Mouse (Mus musculus): Measurements from ENCODE around the gene Mchr1.

GRCm38 (mm10) chr15:81239794-81240343 lies 4.6 kb downstream of the Mchr1 start:
- TF ChIP-seq POLR2A (IDR thresholded peaks at IDR 0.05; ENCODE audit: control insufficient read depth, low read depth, low read length): no peak
- TF ChIP-seq CTCF (IDR thresholded peaks at IDR 0.05; ENCODE audit: control insufficient read depth, insufficient read depth, insufficient replicate concordance, low read depth, low read length): no peak
